Mouse (Mus musculus) heart, adult 10 weeks (tissue): ENCODE results near the gene Kcnj12. TPM values are rescaled to one million over a fixed set of nuclear protein-coding genes. Genes with fewer than 3 reads are reported as not detected.

Experiments used
- polyA plus RNA-seq: library from polyadenylated mRNA; stranded (reverse); fragments of 350-450 nt; fragmentation: Illumina TruSeq; extraction: RNeasy Lipid Tissue Mini Kit (QIAGEN cat#74804); gene quantifications from one replicate; pipeline ENCODE4 v1.2.3, GENCODE M21; 2014; ENCODE audit warnings: low read depth, low replicate concordance

The Kcnj12 gene
- 21.0 TPM for polyA plus RNA-seq

DNA sequence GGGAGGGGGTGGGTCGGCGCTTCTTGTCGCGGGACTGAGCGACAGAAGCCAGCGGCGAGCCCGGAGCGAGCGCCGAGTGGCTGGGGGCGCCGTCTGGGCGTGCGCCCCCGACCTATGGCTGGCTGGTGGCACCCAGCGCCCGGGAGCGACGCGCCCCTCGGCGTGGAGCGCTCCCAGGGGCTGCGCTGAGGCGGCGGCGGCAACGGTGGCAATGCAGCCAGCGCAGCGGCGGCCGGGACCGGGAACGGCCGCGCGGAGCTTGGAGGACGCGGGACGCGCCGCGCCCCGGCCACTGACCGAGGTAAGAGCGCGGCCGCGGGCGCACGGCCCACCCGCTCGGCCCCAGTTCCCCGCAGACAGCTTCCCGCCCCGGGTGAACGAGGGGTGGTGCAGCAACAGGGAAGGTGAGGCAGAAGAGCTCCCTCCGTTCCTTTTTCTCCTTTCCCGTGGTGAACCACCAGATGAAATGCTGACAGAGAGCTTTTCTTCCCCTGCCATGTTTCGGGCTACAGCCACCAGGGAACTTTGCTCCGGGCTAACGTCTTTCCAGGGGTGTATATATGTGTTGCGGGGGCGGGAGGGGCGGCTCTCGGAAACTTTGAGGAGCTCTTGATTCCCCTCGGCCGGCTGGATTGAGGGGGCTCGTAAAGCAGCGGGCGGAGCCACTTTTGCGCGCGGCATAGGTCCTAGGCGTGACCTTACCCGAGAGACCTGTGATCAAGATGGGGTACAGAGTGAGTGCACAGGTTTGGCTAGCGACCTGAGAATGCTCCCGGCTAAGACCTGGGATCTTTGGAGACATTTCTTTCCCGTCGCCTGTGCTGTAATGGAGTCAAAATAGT is at the start of gene Kcnj12:
Gene Kcnj12, plus strand, starts transcription at position 15 of the 842 bp plus-strand sequence.

Other genes starting within 250 kb of the Kcnj12 start
- gene Top3a, start 245.2 kb upstream of the Kcnj12 start, polyA plus RNA-seq: 4.1 TPM
- 11.4 TPM for gene Smcr8, start 245.0 kb upstream of the Kcnj12 start, polyA plus RNA-seq
- gene Shmt1, start 210.8 kb upstream of the Kcnj12 start, polyA plus RNA-seq: 6.6 TPM
- gene Dhrs7b, start 191.9 kb upstream of the Kcnj12 start, polyA plus RNA-seq: 19.7 TPM
- gene Tmem11, start 143.3 kb upstream of the Kcnj12 start, polyA plus RNA-seq: 37.8 TPM
- gene Natd1, start 107.8 kb upstream of the Kcnj12 start, polyA plus RNA-seq: 9.7 TPM
- gene Map2k3, start 90.5 kb upstream of the Kcnj12 start, polyA plus RNA-seq: 77.8 TPM
- 0.47 TPM for gene Tnfrsf13b, start 104.2 kb downstream of the Kcnj12 start, polyA plus RNA-seq
- gene Usp22, start 152.5 kb downstream of the Kcnj12 start, polyA plus RNA-seq: 19.3 TPM
- gene Aldh3a1, start 185.0 kb downstream of the Kcnj12 start, polyA plus RNA-seq: 1.2 TPM
- 27.5 TPM for gene Aldh3a2, start 244.9 kb downstream of the Kcnj12 start, polyA plus RNA-seq